Mouse (Mus musculus) right cerebral cortex, postnatal 14 days (tissue): ENCODE measurements around the gene Gramd1a.

ENCODE experiments used
- DNase-seq: peaks from one replicate; pipeline ENCODE4 v3.0.0; 2022

Gramd1a gene

GRCm38 (mm10) chr7:31150566-31151300 lies 5.0 kb downstream of the Gramd1a start:
- peak; percentile 85 for DNase-seq

GRCm38 (mm10) chr7:31149751-31150565 lies 5.7 kb downstream of the Gramd1a start:
- DNase-seq, result no peak

DNA sequence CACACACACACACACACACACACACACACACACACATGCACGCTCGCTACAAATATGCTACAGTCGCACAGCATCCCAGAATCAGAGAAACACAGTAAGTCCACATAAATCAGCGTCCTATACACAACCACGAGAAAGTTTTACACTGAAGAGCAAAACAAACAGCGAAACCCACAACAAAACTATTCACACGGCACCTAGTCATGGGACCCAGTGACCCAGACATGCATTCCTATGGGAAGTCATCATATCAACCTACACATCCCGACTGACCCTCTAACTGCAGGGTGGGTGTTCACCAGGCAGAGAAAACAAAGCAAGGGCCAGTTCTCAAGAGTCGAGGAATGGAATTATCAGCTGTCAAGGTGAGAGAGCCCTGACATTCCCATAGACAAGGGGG lies 6.4 kb downstream of the Gramd1a start:
- no peak for DNase-seq

GRCm38 (mm10) chr7:31148756-31149155 lies 6.9 kb downstream of the Gramd1a start:
- no peak for DNase-seq

DNA sequence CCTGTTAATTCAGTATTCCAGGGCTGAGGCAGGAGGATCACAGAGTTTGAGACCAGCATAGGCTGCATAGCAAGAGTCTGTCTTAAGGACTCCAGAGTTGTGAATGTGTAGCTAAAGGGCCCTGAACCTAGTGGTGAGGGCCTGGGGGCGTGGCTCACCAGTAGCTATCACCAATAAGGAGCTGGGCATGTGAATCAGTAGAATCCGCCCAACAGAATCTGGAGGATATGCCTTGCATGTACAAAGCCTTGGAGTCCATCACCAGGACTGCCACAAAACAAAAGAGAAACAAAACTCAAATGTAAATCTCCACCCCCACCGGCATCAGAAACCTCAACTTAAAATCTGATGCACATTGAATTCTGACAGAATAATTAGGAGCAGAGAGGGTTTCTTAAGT lies 7.6 kb downstream of the Gramd1a start:
- no peak for DNase-seq

DNA sequence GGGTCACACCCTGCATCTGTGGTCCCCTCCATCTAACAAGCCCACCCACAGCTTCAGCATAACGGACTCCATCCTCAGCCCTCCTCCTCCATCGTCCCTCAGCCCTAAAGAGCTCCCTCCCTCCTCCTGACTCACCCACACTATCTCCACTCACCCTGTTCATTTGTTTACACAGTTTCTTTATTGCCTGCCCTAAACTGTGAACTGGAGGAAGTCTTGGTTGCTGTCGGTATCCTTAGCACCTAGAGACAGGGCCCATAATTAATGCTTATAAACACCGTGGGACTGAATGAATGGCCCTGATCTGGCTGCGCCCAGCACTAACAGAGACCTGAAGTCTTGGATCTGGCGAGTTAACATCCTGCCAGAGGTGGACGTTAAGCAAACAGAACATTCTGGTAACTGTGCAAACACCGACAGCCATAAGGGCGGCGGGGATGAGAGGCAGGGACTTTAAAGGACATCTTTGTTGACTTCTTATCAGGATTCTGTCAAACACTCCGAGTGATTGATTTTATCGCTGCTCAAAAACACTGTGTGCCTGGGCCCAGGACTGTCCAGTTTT lies 10.0 kb downstream of the Gramd1a start:
- peak; percentile 2 for DNase-seq

- peak; percentile 26 for DNase-seq
Observed at GRCm38 (mm10) chr7:31144886-31145285, 10.8 kb downstream of the Gramd1a start.

- no peak for DNase-seq
Observed at GRCm38 (mm10) chr7:31140941-31141340, 14.8 kb downstream of the Gramd1a start.

- DNase-seq, result no peak
Observed at GRCm38 (mm10) chr7:31140302-31140701, 15.4 kb downstream of the Gramd1a start.

GRCm38 (mm10) chr7:31139765-31140164 lies 15.9 kb downstream of the Gramd1a start:
- DNase-seq, result peak; percentile 64

GRCm38 (mm10) chr7:31135717-31136116 lies 20.0 kb downstream of the Gramd1a start:
- no peak for DNase-seq

GRCm38 (mm10) chr7:31131866-31132265 lies 23.8 kb downstream of the Gramd1a start:
- no peak for DNase-seq

- no peak for DNase-seq
Observed at GRCm38 (mm10) chr7:31130841-31131240, 24.9 kb downstream of the Gramd1a start.

GRCm38 (mm10) chr7:31130197-31130596 lies 25.5 kb downstream of the Gramd1a start:
- no peak for DNase-seq

DNA sequence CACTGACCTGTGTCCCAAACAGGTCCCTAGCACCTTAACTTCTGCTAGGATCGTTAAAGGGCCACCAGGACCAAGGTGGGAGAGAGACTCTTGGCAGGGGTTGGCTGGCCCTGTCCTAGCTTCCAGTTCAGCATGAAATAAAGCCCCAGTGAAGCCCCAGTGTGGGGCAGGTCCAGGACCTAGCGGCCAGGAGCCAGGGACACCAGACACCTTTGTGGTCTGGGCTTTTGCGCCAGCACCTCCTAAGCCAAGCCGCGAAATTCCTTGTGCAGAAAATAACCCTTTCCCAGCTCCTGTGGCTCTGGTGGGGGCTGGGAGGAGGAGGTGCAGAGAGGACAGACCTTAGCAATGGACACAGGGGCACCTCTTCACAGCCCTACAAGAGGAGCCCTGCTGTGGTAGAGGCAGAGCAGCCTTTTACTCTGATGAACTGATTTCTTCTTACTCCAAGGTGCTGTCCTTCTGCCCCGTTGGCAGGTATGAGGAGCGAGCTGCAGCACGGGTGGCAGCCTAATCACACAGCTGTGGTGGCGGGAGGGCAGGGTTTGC lies 27.5 kb downstream of the Gramd1a start:
- DNase-seq, result no peak

DNA sequence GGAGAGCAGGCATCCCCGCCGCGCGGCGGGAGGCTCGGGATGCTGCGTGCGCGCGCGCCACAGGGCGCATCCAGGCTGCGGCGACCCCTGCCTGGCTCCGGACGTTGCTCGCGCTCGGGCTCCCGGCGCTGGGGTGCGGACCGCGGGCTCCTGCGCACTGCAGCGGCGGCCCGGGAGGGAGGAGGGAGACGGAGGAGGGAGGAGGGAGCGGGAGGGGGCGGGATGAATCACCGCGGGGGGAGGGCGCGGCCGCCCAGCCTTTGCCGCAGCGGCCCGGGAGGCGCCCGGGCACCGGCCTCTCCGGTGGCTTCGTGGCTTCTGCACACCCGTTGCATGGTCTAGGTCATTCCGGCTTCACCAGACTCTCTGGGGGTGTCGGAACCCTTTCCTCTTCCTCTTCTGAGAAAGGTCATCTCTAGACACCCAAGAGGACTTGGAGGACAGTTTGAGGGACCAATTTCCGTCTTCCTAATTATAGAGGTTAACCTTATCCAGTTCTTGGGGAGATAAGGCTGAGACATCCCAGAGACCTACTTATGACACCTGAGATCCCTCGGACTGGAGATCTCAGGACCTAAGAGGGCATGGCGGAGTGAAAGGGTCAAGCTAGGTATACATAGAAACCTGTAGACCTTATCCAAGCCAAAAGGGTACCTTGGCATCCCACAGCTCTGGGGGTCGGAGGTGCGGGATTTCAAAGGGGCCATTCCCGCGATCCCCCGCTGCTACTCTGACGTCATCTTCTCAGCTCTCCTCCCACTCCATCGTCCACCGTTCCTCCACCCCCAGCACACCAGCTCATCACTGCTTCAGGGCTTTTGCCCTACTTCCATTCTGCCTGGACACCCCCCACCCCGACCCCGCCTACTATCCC lies 28.6 kb downstream of the Gramd1a start, which contains the start of gene Scn1b:
Gene Scn1b, minus strand, starts transcription at position 153 of the 874 bp plus-strand sequence.
- peak; percentile 76 for DNase-seq

DNA sequence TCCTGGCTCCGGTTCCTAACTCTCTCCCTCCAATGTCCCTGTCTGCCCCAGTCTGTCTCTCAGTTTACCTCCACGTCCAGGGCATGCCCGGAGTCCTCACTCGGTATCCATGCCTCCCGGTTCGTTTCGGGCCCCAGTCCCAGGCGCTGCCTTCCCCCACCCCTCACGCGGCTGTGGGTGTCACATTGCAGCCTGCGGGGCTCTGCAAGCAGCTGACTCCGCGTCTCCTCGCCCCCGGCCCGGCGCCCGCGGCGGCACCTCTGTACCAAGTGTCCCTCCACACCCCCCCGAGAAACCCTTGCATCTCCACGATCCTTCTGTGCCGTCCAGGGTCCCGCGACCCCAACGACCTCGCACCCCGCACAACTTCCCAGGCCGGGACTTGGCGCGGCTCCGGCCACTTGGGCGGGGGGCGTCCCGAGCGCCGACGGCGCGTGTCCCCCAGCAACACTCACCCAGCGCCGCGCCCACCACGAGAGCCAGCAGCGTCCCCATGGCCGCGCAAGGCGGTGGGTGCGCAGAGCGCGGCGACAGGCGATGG lies 29.4 kb downstream of the Gramd1a start:
- peak; percentile 55 for DNase-seq

GRCm38 (mm10) chr7:31125116-31125515 lies 30.6 kb downstream of the Gramd1a start:
- no peak for DNase-seq

- no peak for DNase-seq
Observed at GRCm38 (mm10) chr7:31124381-31124780, 31.3 kb downstream of the Gramd1a start.

- no peak for DNase-seq
Observed at GRCm38 (mm10) chr7:31123697-31124096, 32.0 kb downstream of the Gramd1a start.

GRCm38 (mm10) chr7:31122641-31123631 lies 32.8 kb downstream of the Gramd1a start:
- DNase-seq, result no peak
